Mouse (Mus musculus) forelimb bud, embryonic 11.5 days (tissue): ENCODE results near the gene Pigv.

Source experiments
- DNase-seq: peaks from one replicate; pipeline ENCODE4 v3.0.0-alpha.2; 2012; ENCODE audit warnings: low read depth, low spot score

Pigv gene

DNA sequence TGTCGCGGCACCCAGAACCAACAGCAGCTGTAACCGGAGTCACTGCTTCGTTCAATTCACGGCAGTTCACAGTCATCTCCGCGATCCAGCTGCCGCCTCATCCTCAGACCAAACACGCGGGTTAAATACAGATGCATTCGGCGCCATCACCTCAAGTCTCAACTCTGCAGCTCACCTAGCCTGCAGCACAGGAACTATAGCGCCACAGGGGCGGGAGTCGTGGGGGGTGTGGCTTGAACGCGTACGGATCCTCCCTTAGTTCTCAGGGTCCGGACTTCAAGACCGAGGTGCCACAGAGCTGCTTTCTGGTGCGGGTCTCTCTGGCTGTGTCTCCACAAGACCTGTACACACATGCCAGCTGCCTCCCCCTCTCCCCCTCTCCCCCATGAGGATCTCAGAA lies 26.8 kb downstream of the Pigv start:
- DNase-seq, result no peak

GRCm38 (mm10) chr4:133645195-133645594 lies 27.3 kb downstream of the Pigv start:
- no peak for DNase-seq

- DNase-seq, result no peak
These were observed 38.4 kb downstream of the Pigv start for GRCm38 (mm10) chr4:133634043-133634410.

DNA sequence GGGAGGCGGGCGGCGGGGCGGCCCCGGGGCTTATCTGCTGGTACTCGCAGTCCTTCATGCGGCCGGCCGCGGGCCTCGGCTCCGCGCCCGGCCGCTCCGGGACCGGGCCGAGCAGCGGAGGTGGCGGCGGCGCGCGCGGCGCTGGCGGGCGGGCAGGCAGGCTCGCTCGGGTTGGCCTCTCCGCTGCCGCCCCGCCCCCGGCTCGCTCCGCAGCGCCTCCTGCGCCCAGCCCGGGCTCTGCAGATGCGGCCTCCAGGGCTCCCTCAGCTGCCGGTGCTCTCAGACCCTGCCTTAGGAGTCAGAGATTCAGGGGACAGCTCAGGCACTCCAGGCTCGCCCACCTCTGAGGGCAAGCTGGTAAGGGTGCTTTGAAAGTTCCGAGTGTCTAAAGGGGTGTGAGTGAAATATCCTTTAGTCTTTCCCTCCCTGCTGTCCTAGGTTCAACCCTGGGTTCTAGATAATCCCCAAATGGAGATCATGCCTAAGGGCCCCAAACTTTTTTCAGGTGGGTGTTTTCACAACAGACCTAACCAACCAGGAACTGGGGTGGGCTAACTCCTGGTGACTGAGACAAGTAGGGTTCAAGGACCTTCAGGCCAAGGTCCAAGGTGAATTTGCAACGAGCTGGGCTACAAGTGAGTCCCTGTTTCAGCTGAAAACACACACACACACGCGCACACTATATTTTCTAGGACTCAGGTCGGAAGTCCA lies 39.0 kb downstream of the Pigv start:
- peak; percentile 75 for DNase-seq

DNA sequence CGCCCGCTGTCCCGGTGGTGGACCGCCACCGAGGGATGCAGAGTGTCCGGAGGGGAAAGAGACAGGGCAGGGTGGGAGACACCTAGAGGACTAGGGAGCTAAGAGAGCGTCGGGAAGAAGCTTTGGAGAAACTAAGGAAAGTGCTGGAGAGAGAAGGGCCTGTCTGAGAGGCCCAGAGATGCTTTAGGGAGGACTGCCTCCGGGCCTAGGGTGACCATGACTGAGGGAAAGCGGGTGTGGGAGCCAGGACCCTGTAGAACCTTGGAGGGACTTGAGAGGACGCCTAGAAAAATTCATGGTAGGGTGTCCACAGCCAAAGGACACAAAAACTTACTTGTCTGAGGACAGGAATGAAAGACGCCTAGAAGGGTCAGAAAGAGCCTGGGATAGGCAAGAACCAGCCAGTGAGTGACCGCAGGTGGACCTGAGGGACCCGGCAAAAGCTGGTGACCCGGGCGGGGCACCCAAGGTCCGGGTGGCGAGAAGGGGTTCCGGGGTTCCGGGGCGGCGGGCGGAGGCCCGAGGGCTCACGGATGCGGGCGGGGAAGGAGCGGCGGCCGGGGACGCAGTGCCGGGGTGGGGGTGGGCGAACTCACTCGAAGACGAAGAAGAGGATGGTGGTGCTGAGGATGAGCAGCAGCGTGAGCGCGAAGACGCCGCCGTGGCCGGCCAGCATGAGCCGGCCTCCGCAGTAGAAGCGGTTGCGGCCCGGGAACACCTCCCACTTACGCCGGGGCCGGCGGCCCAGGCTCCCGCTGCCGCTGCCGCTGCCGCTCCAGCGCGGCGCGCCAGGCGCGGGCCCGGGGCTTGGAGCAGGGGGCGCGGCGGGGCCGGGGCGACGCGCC lies 39.7 kb downstream of the Pigv start:
- DNase-seq, result no peak

DNA sequence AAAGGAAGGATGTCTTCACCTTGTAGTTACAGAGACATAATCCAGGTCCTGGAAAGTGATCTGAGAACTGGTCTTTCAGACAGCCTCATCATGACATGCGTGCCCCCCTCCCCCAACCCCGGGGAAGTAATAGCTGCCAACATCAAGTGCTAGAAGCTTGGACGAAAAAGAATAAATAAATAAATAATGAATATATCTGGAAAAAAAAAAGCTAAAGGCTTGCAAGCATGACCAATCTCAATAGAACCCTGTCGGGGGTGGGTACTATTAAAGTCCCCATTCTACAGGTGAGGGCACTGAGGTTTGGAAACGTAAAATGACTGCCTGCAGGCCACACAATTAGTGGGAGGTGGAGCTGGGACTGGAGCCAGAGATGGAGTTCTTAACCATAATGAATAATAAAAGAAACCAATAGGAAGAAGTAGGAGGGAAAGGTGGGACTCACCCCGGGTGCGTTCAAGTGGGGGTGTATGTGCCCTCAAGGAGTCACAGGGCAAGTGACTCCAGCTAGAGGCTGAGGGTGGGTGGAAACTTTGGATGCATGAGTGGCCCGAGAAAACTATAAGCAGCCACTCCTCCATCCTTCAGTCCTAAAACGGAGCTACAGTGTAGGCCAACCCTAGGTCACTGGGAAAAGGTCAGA lies 40.6 kb downstream of the Pigv start:
- DNase-seq, result no peak

GRCm38 (mm10) chr4:133631071-133631768 lies 41.2 kb downstream of the Pigv start:
- DNase-seq, result no peak

DNA sequence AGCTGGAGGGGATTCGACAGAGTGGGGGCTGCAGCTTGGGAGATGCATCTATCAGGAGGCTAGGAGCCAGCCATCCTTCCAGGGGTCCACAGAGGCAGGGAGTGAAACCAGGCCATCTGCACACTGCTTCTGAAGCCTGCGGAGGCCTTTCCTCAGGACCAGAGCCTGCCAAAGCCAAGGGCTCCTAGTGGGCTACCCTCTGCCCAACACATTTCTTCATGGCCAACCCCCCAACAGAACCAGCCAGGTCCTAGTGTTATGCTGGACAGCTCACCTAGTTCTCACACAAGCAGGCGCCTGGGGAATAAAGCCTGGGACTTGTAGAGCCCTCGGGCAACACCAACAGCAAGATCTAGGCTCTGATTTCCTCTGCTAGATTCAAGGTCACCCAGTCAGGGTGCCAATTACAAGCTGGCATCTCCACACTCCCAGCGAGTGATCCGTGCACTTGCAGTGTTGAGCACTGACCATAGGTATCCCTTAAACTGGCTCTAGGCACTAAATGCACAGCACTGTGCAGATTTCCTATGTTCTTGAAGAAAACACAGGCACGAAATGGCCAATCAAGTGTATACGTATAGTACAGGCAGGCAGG lies 42.0 kb downstream of the Pigv start:
- no peak for DNase-seq

- DNase-seq, result no peak
These were observed 43.3 kb downstream of the Pigv start for GRCm38 (mm10) chr4:133629191-133629590.

- no peak for DNase-seq
These were observed 43.9 kb downstream of the Pigv start for GRCm38 (mm10) chr4:133628517-133628916.

DNA sequence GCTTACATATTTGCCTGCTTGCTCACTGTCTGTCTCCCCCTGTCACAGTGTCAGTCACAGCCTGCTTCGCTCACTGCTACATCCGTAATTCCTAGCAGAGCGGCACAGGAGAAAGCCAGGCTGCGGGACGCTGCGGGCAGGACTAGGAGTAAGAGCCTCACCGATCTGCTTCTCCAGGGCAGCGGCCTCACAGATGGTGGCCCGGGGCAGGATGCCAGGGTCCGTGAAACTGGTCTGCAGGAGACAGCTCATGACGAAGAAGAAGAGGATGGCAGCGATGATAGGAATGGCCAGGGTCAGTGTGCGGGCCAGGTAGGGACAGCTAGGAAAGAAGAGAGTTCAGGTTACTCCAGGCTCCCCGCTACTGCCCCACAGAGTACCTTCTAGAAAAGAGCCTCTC lies 45.4 kb downstream of the Pigv start:
- no peak for DNase-seq

- no peak for DNase-seq
These were observed 45.8 kb downstream of the Pigv start for GRCm38 (mm10) chr4:133626621-133627020.

DNA sequence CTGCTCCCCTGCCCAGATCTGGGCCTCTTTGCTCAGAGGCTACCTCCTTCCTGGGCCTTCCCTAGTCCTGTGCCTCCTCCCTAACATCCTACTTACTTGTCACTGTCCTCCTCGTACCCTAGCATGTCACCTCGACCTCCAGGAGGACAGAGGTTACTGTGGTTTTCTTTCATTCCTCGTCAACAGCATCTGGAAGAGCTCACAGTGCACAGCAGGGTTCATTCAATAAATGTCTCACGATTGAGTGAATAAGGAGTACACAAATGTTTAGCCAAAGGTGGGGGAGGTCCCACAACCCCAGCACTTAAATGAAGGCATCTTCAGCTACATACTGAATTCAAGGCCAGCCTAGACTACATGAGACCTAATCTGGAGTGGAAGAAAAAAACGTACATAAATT lies 46.2 kb downstream of the Pigv start:
- no peak for DNase-seq

DNA sequence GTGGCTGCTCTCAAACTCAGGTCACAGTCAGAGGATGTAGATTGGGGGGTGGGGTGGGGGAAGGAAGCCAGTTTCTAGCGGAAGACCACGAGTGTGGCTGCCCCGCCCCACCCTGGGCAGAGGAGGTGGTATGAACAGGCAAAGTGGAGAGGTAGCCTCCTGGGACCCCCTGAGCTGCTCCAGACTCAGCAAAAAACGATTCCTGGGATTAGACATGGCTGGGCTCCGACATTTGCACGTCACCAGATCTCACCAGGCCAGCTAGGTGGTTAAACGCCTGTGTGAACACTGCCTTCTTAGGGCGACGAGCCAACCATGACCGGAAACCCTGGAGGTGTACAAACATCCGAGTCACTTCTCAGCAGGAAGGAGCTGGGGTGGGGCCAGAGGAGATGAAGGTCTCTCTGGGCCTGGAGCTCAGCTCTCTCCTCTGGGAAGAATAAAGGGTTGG lies 46.8 kb downstream of the Pigv start:
- no peak for DNase-seq

DNA sequence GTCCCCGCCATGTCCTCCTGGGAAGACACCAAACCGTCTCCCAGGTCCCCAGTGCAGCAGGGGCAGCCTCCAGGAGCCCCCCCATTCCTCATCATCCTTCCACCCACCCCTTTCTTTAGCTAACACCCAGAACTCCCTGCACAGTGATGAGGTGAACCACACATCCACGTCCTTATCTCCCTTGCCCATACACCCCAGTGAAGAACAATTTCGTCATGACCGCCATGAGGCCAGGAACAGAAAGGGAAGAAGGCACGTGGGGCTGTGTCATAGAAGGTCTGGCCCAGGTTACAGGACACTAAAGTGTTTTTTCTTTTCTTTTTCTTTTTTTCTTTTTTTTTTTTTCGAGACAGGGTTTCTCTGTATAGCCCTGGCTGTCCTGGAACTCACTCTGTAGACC lies 47.6 kb downstream of the Pigv start:
- no peak for DNase-seq

DNA sequence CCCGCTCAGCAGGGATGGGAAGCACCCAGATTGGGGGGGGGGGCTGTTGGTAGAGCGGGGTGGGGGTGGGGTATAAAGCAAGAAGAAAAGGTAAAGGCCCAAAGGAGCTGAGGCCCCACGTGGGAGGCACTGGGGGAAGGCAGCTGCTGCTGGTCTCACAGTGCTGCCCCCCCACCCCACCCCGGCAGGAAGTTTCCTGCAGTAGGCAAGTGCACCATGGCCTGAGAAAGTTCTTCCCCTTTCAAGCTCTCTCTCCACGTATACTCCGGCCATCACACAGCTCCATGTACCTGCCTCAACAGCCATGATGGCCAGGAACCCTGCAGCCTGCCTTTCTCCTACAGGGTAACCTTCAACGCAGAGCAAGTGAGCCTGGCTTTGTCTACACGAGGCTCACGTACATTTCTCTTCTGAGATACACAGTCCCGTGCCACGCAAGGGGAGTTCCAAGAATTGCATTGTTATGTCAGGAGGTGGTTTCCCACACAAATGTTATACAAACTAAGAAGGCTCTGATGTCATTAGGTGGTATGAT lies 50.2 kb downstream of the Pigv start:
- DNase-seq, result no peak

DNA sequence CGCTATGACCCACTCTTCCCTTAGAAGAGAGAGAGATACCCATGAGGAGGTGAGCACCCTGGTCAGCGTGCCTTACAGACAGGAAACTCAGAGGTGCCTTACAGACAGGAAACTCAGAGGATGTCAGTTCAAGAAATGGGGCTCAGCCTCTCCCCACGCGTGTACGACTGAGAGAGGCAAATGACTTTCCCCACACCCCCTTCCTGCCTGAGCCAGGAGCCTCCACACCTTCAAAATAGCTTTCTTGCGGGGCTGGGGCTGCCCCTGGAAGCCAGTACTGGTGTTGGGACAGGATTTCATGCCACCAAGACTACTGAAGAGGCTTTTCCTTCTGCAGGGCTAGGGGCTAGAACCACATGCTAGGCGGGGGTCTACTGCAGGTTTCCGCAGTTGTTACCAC lies 51.8 kb downstream of the Pigv start:
- no peak for DNase-seq

- DNase-seq, result no peak
These were observed 52.8 kb downstream of the Pigv start for GRCm38 (mm10) chr4:133619473-133620136.

DNA sequence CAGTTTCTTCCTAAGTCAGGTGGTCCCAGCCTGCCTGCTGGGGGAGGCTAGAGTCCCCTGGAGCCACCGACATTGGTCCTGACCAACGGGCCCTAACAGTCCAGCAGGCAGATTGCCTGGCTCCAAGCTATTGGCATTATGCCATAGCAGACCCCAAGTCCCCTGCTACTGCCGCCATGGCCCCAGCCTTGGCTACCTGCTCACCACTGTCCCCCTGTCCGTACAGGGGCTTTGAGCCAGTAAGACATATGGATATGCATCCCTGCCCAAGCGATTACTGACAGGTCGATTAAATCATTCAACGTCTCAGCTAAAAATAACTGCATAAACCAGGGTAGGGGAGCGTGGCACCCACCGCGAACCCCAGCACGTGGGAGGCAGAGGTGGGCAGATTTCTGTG lies 54.5 kb downstream of the Pigv start:
- DNase-seq, result no peak

DNA sequence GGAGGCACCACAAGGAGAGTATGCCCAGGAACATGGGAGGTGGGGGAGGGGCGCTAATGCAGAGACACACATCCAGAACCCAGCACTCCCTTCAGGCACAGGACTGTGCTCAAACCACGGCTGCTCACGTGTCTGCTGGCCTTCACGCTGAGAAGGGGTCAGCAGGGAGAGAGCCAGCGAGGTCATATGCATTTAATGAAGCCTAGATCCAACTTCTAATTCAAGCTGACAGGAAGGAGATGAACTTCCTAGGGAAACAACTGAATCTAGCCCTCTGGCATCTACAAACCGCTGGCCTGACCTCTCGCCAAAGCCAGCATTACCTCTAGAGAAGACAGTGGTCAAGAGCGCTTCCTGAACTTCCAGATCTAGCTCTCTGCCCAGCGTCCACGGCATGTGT lies 57.0 kb downstream of the Pigv start:
- DNase-seq, result no peak

DNA sequence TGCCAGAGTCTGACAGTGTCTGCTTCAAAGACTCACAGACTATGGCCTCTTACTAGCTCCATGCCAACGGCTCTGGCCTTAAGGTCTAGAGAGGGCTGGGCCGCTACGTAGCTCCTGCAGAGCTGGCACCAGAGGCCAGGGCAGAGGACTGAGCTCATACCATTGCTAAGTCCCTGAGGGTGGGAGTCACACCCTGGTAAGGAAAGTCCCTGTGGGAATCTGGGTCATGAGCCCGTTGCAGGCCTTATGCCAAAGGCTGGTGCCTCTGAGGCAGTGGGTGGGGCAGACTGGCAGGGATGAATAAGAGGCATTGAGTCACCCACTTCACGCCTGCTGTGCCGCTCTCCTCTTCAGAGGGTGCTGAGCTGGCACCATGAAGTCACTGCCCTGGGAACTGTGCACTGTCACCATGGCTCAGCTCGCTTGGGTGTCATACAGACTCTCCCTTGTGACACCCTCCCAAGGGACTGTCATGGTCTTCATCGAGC lies 58.1 kb downstream of the Pigv start:
- DNase-seq, result no peak
